Mouse (Mus musculus): ENCODE measurements around the gene Dnaic2. TPM values are rescaled to one million over a fixed set of nuclear protein-coding genes. Genes with fewer than 3 reads are reported as not detected.
A peak's percentile ranks its signal among the peaks of the same experiment; 100 is the strongest.

Gene Dnaic2
- total and polyA plus RNA-seq, 2 experiments from 2014 or later, result 3.2 to 3.8 TPM

- peaks cover 24% of the 10 kb centered on the region; the same call in 1 of the 2 replicates for H3K4me1 ChIP-seq (ENCODE audit: insufficient read depth, low read length)
- TF ChIP-seq CTCF (IDR thresholded peaks at IDR 0.05), result no peak
- no peak overlapping the region for H3K9ac ChIP-seq (replicated peaks; ENCODE audit: low read length, poor library complexity, severe bottlenecking)
- H3K27ac ChIP-seq (ENCODE audit: low read depth, low read length), result no peak overlapping the region
- WGBS, result 76% methylated on average over 12 of the region's 12 CpGs
- H3K27me3 ChIP-seq (ENCODE audit: insufficient read depth, low read length), result no peaks in the 10 kb centered on the region; the same call in 1 of the 2 replicates
- no peaks in the 10 kb centered on the region for H3K9me3 ChIP-seq (ENCODE audit: low read length)
- ATAC-seq (ENCODE audit: low FRiP score), result no peak
- H3K36me3 ChIP-seq (ENCODE audit: insufficient read depth, low read length), result no peaks in the 10 kb centered on the region
- no peak overlapping the region for H3K4me2 ChIP-seq (ENCODE audit: low read depth, low read length, poor library complexity, severe bottlenecking)
- no peak overlapping the region for H3K4me3 ChIP-seq (ENCODE audit: low read depth, low read length)
- DNase-seq (ENCODE audit: low spot score), result no peak
Measured at GRCm38 (mm10) chr11:114790171-114790570, 63.0 kb downstream of the Dnaic2 start.

- peak; percentile 51; the same call in 1 of the 2 replicates for TF ChIP-seq CTCF (IDR thresholded peaks at IDR 0.05)
- 52% methylated on average over 4 of the region's 4 CpGs for WGBS
- Histone ChIP-seq H3K9me3 (ENCODE audit: low read length) (no peaks in the 10 kb centered on the region), H3K36me3 (ENCODE audit: insufficient read depth, low read length) (no peaks in the 10 kb centered on the region), H3K27me3 (ENCODE audit: insufficient read depth, low read length) (no peaks in the 10 kb centered on the region; the same call in 1 of the 2 replicates), H3K9ac (replicated peaks; ENCODE audit: low read length, poor library complexity, severe bottlenecking) (peak overlapping the region; percentile 79; the same call in 1 of the 2 replicates), H3K4me2 (ENCODE audit: low read depth, low read length, poor library complexity, severe bottlenecking) (peak overlapping the region; percentile 76), H3K4me1 (ENCODE audit: insufficient read depth, low read length) (peaks cover 29% of the 10 kb centered on the region), H3K27ac (ENCODE audit: low read depth, low read length) (peak overlapping the region; percentile 81; the same call in 1 of the 2 replicates), H3K4me3 (ENCODE audit: low read depth, low read length) (peak overlapping the region; percentile 42)
- ATAC-seq (ENCODE audit: low FRiP score), result no peak
- DNase-seq (ENCODE audit: low spot score), result no peak
Measured at GRCm38 (mm10) chr11:114790841-114791240, 63.6 kb downstream of the Dnaic2 start.

DNA sequence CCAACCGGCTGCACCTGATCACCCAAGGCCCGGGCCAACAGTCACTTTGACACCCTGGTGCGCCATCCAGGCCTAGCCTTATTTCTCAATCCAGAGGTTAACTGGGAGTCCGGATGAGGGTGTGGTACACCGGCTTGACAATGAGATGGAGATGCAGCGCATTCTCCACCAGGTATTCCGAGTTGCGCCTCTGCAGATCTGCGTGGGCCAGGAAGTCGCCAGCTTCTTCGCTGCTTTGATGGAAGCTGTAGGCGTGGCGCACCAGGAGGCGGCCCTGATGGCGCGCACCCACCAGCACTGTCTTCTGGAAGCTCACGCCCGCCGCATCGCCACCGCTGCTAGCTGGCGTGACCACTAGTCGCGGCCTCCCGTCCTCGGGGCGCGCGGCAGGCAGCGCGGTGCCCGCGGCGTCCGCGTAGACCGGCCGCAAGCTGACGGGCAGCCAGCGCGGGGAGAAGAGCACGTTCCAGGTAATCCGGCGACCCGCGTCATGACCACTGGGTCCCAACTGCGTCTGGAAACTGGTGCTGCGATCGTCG is 64.2 kb downstream of the Dnaic2 start:
- Histone ChIP-seq H3K9me3 (ENCODE audit: low read length) (no peaks in the 10 kb centered on the region), H3K9ac (replicated peaks; ENCODE audit: low read length, poor library complexity, severe bottlenecking) (peak overlapping the region; percentile 79), H3K27me3 (ENCODE audit: insufficient read depth, low read length) (no peaks in the 10 kb centered on the region), H3K4me2 (ENCODE audit: low read depth, low read length, poor library complexity, severe bottlenecking) (peak overlapping the region; percentile 76), H3K4me3 (ENCODE audit: low read depth, low read length) (peak overlapping the region; percentile 42), H3K36me3 (ENCODE audit: insufficient read depth, low read length) (no peaks in the 10 kb centered on the region), H3K4me1 (ENCODE audit: insufficient read depth, low read length) (peaks cover 33% of the 10 kb centered on the region), H3K27ac (ENCODE audit: low read depth, low read length) (peak overlapping the region; percentile 81)
- 8% methylated on average over 46 of the region's 50 CpGs for WGBS
- peak; percentile 48 for DNase-seq (ENCODE audit: low spot score)
- no peak for TF ChIP-seq CTCF (IDR thresholded peaks at IDR 0.05)
- no peak for ATAC-seq (ENCODE audit: low FRiP score)

DNA sequence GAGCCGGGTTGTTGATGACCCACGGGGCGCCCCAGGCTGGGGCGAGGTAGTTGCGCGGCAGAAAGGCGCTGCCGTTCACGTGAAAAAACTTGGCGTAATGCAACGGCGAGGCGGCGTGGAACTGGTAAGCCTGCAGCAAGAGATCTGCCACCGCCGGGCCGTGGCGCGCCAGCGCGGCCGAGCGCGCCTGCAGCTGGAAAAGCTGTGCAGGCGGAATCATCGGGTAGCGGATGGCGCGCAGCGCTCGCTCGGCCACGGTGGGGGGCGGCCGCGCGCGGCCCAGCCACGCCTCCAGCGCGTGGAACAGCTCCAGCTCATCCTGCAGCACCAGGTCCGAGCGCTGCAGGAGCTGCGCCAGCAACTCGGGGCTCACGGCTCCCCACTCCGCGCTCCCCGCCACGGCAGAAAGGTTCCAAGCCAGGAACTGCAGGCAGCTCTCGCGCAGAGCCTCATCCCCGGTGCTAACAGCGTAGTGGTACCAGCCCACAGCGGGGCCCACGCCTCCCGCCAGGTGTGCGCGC is 64.7 kb downstream of the Dnaic2 start:
- H3K9me3 ChIP-seq (ENCODE audit: low read length), result no peaks in the 10 kb centered on the region
- peak overlapping the region; percentile 81 for H3K27ac ChIP-seq (ENCODE audit: low read depth, low read length)
- ATAC-seq (ENCODE audit: low FRiP score), result 0 out of 2 replicates have a peak, but pooled peaks have one; percentile 9
- peak overlapping the region; percentile 42 for H3K4me3 ChIP-seq (ENCODE audit: low read depth, low read length)
- peak; percentile 80 for DNase-seq (ENCODE audit: low spot score)
- peak overlapping the region; percentile 79 for H3K9ac ChIP-seq (replicated peaks; ENCODE audit: low read length, poor library complexity, severe bottlenecking)
- peaks cover 33% of the 10 kb centered on the region for H3K4me1 ChIP-seq (ENCODE audit: insufficient read depth, low read length)
- peak overlapping the region; percentile 76 for H3K4me2 ChIP-seq (ENCODE audit: low read depth, low read length, poor library complexity, severe bottlenecking)
- H3K36me3 ChIP-seq (ENCODE audit: insufficient read depth, low read length), result no peaks in the 10 kb centered on the region
- 1% methylated on average over 53 of the region's 59 CpGs for WGBS
- H3K27me3 ChIP-seq (ENCODE audit: insufficient read depth, low read length), result no peaks in the 10 kb centered on the region
- peak; percentile 8; the same call in 1 of the 2 replicates for TF ChIP-seq CTCF (IDR thresholded peaks at IDR 0.05)

- Histone ChIP-seq H3K9me3 (ENCODE audit: low read length) (no peaks in the 10 kb centered on the region), H3K9ac (replicated peaks; ENCODE audit: low read length, poor library complexity, severe bottlenecking) (0 out of 2 replicates have a peak overlapping the region, but pooled peaks have one; percentile 8), H3K36me3 (ENCODE audit: insufficient read depth, low read length) (no peaks in the 10 kb centered on the region), H3K27me3 (ENCODE audit: insufficient read depth, low read length) (no peaks in the 10 kb centered on the region), H3K4me1 (ENCODE audit: insufficient read depth, low read length) (peaks cover 33% of the 10 kb centered on the region), H3K4me3 (ENCODE audit: low read depth, low read length) (no peak overlapping the region), H3K4me2 (ENCODE audit: low read depth, low read length, poor library complexity, severe bottlenecking) (peak overlapping the region; percentile 76), H3K27ac (ENCODE audit: low read depth, low read length) (peak overlapping the region; percentile 81; the same call in 1 of the 2 replicates)
- ATAC-seq (ENCODE audit: low FRiP score) (no peak), DNase-seq (ENCODE audit: low spot score) (no peak)
- 48% methylated on average over 5 of the region's 5 CpGs for WGBS
- no peak for TF ChIP-seq CTCF (IDR thresholded peaks at IDR 0.05)
Measured at GRCm38 (mm10) chr11:114792931-114793494, 65.8 kb downstream of the Dnaic2 start.
